Mouse (Mus musculus) bone marrow macrophage, adult 2 months (primary cell): ENCODE measurements around the gene Fitm1.

Experiments
- CTCF ChIP-seq: IDR thresholded peaks from 2 replicates; pipeline ENCODE4 v1.5.1; 2012; ENCODE audit warnings: low read depth, mild to moderate bottlenecking, low read length, moderate library complexity
- POLR2A ChIP-seq: IDR thresholded peaks from 2 replicates; pipeline ENCODE4 v1.6.1; 2012; ENCODE audit warnings: mild to moderate bottlenecking, low read depth, low read length, borderline replicate concordance

DNA sequence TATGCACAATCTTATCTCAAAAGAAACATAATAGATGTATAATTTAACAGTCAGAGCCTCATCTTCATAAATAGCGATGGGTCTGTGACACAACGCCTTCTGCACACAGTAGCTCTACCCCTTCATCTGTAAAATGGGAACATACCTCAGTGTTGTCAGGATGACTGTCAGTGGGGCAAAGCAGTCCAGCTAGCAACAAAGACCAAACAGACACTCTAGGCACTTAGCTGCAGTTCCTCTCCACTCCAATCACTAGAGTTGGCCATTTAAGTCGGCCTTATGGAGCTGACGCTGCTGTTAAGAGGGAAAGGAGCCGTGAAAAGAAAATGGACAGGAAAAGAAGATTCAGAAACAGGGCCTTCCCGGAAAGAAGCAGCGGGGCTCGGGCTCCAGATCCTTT is 23.6 kb upstream of the Fitm1 start:
- TF ChIP-seq POLR2A (no peak), CTCF (no peak)
